Mouse (Mus musculus) 3134 (cell line): ENCODE data around the gene Pim2.
"Not testable (repeated sequence)": the region's sequence is repeated elsewhere in the genome, so short reads cannot be mapped to it uniquely, and the experiment has no call there.

Experiments
- DNase-seq: peaks from one replicate; pipeline ENCODE4 v3.0.0-alpha.2; 2011; ENCODE audit warnings: low spot score; ENCODE audit not compliant: insufficient read length; ENCODE audit errors: extremely low read depth

The Pim2 gene

DNA sequence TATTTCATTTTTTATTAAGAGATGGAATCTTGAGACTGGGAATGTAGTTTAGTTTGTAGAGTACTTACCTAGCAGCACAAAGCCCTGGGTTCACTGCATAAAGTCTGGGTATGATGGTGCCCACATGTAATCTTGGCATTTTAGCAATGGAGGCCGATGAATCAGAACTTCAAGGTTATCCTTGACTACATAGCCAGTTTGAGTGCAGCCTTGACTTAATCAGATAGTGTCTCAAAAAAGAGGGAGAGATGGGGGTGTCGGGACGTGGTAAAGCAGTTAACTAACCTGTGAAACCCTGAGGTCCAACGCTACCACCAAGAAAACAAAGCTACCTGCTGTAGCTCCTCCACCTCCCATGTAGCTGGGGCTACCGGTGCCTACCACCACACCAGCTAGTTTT, 26.4 kb downstream of the Pim2 start:
- DNase-seq, result no peak

DNA sequence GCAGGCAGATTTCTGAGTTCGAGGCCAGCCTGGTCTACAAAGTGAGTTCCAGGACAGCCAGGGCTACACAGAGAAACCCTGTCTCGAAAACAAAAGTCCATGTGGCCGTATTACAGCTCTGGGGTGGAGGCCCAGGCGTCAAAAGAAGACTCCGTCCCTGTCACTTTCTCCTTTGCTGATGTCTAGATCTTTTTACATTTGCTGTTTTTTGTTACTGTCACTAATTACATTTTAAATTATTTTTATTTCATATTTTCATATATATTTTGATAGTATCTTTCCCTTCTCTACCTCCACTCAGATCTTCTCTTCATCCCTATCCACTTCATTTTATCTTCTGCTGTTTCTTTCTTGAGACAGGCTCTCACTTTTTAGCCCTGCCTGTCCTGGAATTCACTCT, 29.7 kb downstream of the Pim2 start, which contains the start of gene Gm10491:
Gene Gm10491 (minus strand): TSS at position 101 of the 400 bp plus-strand sequence.
- DNase-seq, result no peak

DNA sequence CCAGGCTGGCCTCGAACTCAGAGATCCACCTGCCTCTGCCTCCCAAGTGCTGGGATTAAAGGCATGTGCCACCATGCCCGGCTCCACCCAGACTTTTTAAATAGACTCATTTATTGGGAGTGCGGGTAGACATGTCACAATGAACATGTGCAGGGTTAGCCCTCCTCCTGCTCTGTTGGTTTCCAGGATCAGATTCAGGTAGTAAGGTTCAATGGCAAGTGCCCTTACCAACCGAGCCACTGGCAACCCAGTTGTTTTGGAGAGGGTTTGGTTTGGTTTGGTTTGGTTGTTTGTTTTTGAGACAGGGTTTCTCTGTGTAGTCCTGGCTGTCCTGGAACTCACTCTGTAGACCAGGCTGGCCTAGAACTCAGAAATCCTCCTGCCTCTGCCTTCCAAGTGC, 31.2 kb downstream of the Pim2 start, which contains the start of gene Gm10490:
Gene Gm10490 (plus strand): TSS at position 301 of the 400 bp plus-strand sequence.
- DNase-seq, result not testable (repeated sequence)

DNA sequence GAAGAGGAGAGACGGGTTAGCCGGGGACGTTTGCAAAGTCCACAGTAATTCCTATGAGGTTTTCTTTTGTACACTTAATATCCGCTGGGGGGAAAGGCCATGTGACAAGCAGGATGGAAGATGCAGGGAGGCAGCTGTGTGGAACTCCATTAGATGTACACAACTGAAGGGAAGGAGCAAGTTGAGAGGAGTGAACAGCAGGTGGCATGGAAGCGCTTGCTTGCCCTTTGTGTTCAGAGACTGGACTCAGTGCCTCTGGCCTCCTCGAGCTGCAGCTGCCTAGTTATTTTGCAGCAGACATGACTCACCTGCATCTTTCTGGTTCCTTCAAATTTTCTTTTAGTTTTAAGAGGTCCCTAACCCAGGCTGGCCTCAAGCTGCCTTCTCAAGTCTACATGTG, 32.4 kb downstream of the Pim2 start:
- DNase-seq, result no peak

DNA sequence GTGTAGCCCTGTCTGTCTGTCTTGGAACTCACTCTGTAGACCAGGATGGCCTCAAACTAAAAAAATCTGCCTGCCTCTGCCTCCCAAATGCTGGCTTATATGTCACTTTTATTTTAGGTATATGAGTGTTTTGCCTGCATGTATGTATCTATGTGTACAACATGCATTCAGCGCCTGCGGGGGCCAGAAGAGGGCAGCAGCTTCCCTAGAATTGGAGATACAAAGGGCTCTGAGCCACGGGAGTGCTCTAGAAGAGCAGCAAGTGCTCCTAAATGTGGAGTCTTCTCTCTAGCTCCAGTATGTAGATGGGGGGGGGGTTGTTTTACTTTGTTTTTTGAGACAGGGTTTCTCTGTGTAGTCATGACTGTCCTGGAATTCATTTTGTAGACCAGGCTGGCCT, 37.6 kb downstream of the Pim2 start:
- DNase-seq, result not testable (repeated sequence)

DNA sequence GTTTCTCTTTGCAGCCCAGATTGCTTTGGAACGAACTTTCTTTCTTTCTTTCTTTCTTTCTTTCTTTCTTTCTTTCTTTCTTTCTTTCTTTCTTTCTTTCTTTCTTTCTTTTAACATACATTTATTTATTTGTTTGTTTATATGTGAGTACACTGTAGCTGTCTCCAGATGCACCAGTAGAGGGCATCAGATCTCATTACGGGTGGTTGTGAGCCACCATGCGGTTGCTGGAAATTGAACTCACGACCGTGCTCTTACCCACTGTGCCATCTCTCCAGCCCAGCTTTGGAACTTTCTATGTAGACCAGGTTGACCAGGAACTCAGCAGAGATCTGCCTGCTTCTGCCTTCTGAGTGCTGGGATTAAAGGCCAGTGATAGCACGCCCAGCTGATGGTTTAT, 39.9 kb downstream of the Pim2 start:
- DNase-seq, result not testable (repeated sequence)

DNA sequence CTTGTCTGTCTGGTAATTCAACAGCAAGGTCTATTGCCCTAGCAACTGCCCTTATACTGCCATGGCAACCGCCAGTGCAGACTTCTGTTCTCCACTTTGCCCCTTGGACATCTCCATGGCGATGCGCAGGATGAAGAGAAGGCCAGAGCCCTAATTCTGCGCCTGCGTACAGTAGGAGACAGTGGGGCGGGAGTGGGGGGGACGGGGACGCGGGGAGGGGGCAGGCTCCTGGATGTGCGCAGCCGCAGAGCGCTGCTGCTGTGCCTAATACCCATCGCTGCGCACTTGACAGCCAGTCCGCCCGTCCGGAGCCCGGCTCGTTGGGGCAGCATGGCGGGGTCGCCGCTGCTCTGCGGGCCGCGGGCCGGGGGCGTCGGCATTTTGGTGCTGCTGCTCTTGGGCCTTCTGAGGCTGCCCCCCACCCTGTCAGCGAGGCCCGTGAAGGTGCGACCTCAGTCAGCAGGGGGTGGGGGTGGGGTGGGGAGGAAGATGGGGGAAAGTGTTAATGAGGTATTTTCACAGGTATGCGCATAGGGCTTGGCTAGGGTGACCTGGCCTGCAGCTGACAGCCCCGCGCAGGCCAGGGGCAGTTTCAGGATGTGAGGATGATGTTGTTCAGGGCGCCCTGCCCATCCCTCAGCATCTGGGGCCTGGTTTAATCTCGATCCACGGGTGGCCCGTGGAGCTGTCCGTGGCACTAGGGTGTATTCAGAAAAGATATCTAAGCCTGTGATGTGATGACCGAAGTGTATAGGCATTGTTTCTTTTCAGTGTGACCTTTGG, 41.7 kb downstream of the Pim2 start, which contains the start of gene Pcsk1n:
Gene Pcsk1n (plus strand): TSS at position 222 of the 783 bp plus-strand sequence.
- DNase-seq, result no peak

DNA sequence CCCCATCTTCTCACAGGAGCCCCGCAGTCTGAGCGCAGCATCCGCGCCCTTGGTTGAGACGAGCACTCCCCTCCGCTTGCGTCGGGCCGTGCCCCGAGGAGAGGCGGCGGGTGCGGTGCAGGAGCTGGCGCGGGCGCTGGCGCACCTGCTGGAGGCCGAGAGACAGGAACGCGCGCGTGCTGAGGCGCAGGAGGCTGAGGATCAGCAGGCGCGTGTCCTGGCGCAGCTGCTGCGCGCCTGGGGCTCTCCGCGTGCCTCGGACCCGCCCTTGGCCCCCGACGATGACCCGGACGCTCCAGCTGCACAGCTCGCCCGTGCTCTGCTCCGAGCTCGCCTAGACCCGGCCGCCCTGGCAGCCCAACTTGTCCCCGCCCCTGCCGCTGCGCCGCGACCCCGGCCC, 44.0 kb downstream of the Pim2 start:
- no peak for DNase-seq

DNA sequence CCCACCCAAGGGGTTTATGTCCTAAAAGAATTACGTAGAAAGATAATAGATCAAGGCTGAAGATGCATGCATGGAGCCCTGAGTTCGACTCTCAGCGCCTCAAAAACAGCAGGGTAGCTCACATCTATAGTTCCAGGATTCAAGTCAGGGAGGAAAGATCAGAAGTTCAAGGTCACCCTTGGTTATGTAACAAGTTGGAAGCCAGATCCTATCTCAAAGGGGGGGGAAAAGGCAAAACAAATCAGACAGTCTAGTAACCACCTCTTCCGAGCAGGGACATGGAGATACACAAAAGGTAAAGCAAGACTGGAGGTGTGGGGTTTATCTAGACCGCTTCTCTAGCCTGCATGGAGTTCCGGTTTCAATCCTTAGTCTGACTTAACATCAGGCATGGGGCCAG, 48.2 kb downstream of the Pim2 start:
- no peak for DNase-seq

DNA sequence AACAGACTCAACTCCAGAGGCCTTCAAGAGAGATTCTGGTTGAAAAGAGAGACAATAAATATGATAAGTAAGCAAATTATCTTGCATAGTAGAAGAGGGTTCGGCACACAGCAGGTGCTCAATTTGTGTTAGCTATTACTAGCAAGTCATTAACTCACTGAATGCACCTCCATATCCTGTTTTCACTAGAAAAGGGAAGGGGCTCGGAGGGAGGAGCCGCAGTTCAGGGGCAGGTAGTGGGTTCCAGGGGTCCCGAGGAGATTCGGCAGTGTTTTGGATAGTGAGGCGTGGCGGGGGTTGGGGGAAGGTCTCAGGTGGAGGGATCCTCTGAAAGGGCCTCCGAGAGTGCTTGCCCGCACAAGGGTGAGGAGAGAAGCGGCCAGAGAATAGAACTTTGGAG, 49.1 kb downstream of the Pim2 start:
- DNase-seq, result no peak

DNA sequence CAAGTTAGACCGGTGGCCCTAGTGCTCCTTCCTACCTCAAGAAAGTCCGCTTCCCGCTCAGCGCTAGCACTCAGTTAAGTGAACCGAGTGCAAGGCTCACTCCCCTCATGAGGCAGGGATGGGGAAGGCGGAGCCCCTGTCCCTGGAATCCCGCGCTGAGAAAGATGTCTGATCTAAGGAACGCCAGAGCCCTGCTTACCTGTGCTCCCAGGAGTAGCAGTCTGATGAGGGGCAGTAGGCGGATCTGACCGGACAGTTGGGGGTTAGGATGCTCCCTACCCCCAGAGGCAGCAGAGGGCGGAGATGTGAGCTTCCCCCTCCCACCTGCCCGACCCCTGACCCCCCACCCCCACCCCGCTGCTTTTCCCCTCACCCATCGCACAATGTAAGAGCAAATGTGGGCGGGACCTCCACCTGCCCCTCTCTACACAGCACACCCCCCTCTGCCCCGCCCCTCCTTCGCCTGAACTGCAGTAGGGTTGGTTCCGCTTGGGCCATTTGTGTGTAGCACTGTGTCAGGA, 50.3 kb downstream of the Pim2 start, which contains the start of gene Eras:
Gene Eras (minus strand): TSS at position 338 of the 521 bp plus-strand sequence.
- DNase-seq, result no peak
